Mouse (Mus musculus) thymus, postnatal 14 days (tissue): Measurements from ENCODE around the gene Arl6ip1.
A peak's percentile ranks its signal among the peaks of the same experiment; 100 is the strongest.

Experiments used
- DNase-seq: peaks from one replicate; pipeline ENCODE4 v3.0.0; 2021

Gene Arl6ip1

GRCm38 (mm10) chr7:118115877-118116568, 13.4 kb downstream of the Arl6ip1 start, which contains the start of gene Rps15a:
Gene Rps15a, minus strand, starts transcription at chr7:118116188.
- peak; percentile 95 for DNase-seq

GRCm38 (mm10) chr7:118115533-118115876, 14.0 kb downstream of the Arl6ip1 start:
- DNase-seq: no peak

GRCm38 (mm10) chr7:118113541-118114297, 15.7 kb downstream of the Arl6ip1 start:
- DNase-seq: no peak

- no peak for DNase-seq
These were observed 18.3 kb downstream of the Arl6ip1 start for GRCm38 (mm10) chr7:118111128-118111527.

GRCm38 (mm10) chr7:118107671-118108070, 21.8 kb downstream of the Arl6ip1 start:
- no peak for DNase-seq

- no peak for DNase-seq
These were observed 24.9 kb downstream of the Arl6ip1 start for GRCm38 (mm10) chr7:118104458-118105052.

- DNase-seq: no peak
These were observed 25.7 kb downstream of the Arl6ip1 start for GRCm38 (mm10) chr7:118103462-118104379.

- DNase-seq: no peak
These were observed 26.6 kb downstream of the Arl6ip1 start for GRCm38 (mm10) chr7:118102678-118103461.

- DNase-seq: peak; percentile 43
These were observed 27.2 kb downstream of the Arl6ip1 start for GRCm38 (mm10) chr7:118102231-118102630.

GRCm38 (mm10) chr7:118097615-118098014, 31.8 kb downstream of the Arl6ip1 start:
- no peak for DNase-seq

- DNase-seq: peak; percentile 36
These were observed 49.5 kb downstream of the Arl6ip1 start for GRCm38 (mm10) chr7:118079987-118080386.

GRCm38 (mm10) chr7:118079097-118079496, 50.4 kb downstream of the Arl6ip1 start:
- peak; percentile 10 for DNase-seq
